Mouse (Mus musculus): Measurements from ENCODE around the gene 4930548H24Rik. TPM values are rescaled to one million over a fixed set of nuclear protein-coding genes. Genes with fewer than 3 reads are reported as not detected.

Gene 4930548H24Rik
- not detected in 2 replicates for polyA plus RNA-seq (2015; fragmentation: Nextera tagmentation; extraction: Ambion mirVana)

GRCm38 (mm10) chr5:31485440-31485839, at the start of gene 4930548H24Rik:
4930548H24Rik (plus strand) TSS chr5:31485740.
- WGBS = 93% methylated on average over 3 of the region's 3 CpGs
- no peaks in the 10 kb centered on the region for H3K9me3 ChIP-seq (ENCODE audit: control insufficient read depth, low read length)
- H3K4me3 ChIP-seq (ENCODE audit: low read length) = no peak within 1 kb of the TSS
- peaks cover 6% of the 10 kb centered on the region for H3K36me3 ChIP-seq (ENCODE audit: control insufficient read depth, insufficient read depth, low read length)
- ATAC-seq (ENCODE audit: low read depth) = no peak
- no peaks in the 10 kb centered on the region for H3K4me1 ChIP-seq (replicated peaks; ENCODE audit: control insufficient read depth, insufficient read depth, low read length)
- no peak within 1 kb of the TSS for H3K4me2 ChIP-seq (ENCODE audit: low read depth, low read length)
- H3K9ac ChIP-seq (ENCODE audit: low read length) = no peak within 1 kb of the TSS
- no peaks in the 10 kb centered on the region for H3K27me3 ChIP-seq (ENCODE audit: control insufficient read depth, insufficient read depth, low read depth, low read length)
- H3K27ac ChIP-seq (ENCODE audit: low read length) = no peak within 1 kb of the TSS

GRCm38 (mm10) chr5:31451336-31451735, 34.2 kb upstream of the 4930548H24Rik start:
- no peak overlapping the region for H3K27ac ChIP-seq (ENCODE audit: low read length)
- 83% methylated on average over 2 of the region's 2 CpGs for WGBS

GRCm38 (mm10) chr5:31451878-31452561, 33.5 kb upstream of the 4930548H24Rik start, which contains the start of gene Zfp512:
Zfp512 (plus strand) TSS chr5:31452431.
- WGBS = 6% methylated on average over 23 of the region's 23 CpGs
- ATAC-seq (ENCODE audit: low read depth) = peak; percentile 100
- Histone ChIP-seq H3K27me3 (ENCODE audit: control insufficient read depth, insufficient read depth, low read depth, low read length) (no peaks in the 10 kb centered on the region), H3K9me3 (ENCODE audit: control insufficient read depth, low read length) (no peaks in the 10 kb centered on the region), H3K27ac (ENCODE audit: low read length) (0 out of 2 replicates have a peak within 1 kb of the TSS, but pooled peaks have one; percentile 17), H3K9ac (ENCODE audit: low read length) (peak within 1 kb of the TSS; percentile 73), H3K36me3 (ENCODE audit: control insufficient read depth, insufficient read depth, low read length) (no peaks in the 10 kb centered on the region), H3K4me2 (ENCODE audit: low read depth, low read length) (peak within 1 kb of the TSS; percentile 72), H3K4me1 (replicated peaks; ENCODE audit: control insufficient read depth, insufficient read depth, low read length) (peaks cover 8% of the 10 kb centered on the region), H3K4me3 (ENCODE audit: low read length) (peak within 1 kb of the TSS; percentile 68)

More at GRCm38 (mm10) chr5:31451336-31451735, 34.2 kb upstream of the 4930548H24Rik start:
- Histone ChIP-seq H3K9me3 (ENCODE audit: control insufficient read depth, low read length) (no peaks in the 10 kb centered on the region), H3K36me3 (ENCODE audit: control insufficient read depth, insufficient read depth, low read length) (no peaks in the 10 kb centered on the region), H3K4me3 (ENCODE audit: low read length) (no peak overlapping the region), H3K27me3 (ENCODE audit: control insufficient read depth, insufficient read depth, low read depth, low read length) (no peaks in the 10 kb centered on the region), H3K9ac (ENCODE audit: low read length) (no peak overlapping the region), H3K4me1 (replicated peaks; ENCODE audit: control insufficient read depth, insufficient read depth, low read length) (peaks cover 8% of the 10 kb centered on the region), H3K4me2 (ENCODE audit: low read depth, low read length) (no peak overlapping the region)
- no peak for ATAC-seq (ENCODE audit: low read depth)

GRCm38 (mm10) chr5:31452562-31452878, 33.0 kb upstream of the 4930548H24Rik start:
- no peaks in the 10 kb centered on the region for H3K36me3 ChIP-seq (ENCODE audit: control insufficient read depth, insufficient read depth, low read length)
- 0 out of 2 replicates have a peak overlapping the region, but pooled peaks have one; percentile 17 for H3K27ac ChIP-seq (ENCODE audit: low read length)
- H3K4me2 ChIP-seq (ENCODE audit: low read depth, low read length) = peak overlapping the region; percentile 72
- H3K27me3 ChIP-seq (ENCODE audit: control insufficient read depth, insufficient read depth, low read depth, low read length) = no peaks in the 10 kb centered on the region
- no peaks in the 10 kb centered on the region for H3K9me3 ChIP-seq (ENCODE audit: control insufficient read depth, low read length)
- ATAC-seq (ENCODE audit: low read depth) = no peak
- peaks cover 8% of the 10 kb centered on the region for H3K4me1 ChIP-seq (replicated peaks; ENCODE audit: control insufficient read depth, insufficient read depth, low read length)
- peak overlapping the region; percentile 68 for H3K4me3 ChIP-seq (ENCODE audit: low read length)
- H3K9ac ChIP-seq (ENCODE audit: low read length) = peak overlapping the region; percentile 68
- 0% methylated on average over 11 of the region's 11 CpGs for WGBS

GRCm38 (mm10) chr5:31452886-31453410, 32.6 kb upstream of the 4930548H24Rik start:
- no peak for ATAC-seq (ENCODE audit: low read depth)
- H3K36me3 ChIP-seq (ENCODE audit: control insufficient read depth, insufficient read depth, low read length) = no peaks in the 10 kb centered on the region
- H3K4me2 ChIP-seq (ENCODE audit: low read depth, low read length) = peak overlapping the region; percentile 72
- H3K4me3 ChIP-seq (ENCODE audit: low read length) = peak overlapping the region; percentile 68
- 11% methylated on average over 7 of the region's 7 CpGs for WGBS
- peaks cover 8% of the 10 kb centered on the region for H3K4me1 ChIP-seq (replicated peaks; ENCODE audit: control insufficient read depth, insufficient read depth, low read length)
- H3K9ac ChIP-seq (ENCODE audit: low read length) = peak overlapping the region; percentile 73
- no peaks in the 10 kb centered on the region for H3K9me3 ChIP-seq (ENCODE audit: control insufficient read depth, low read length)
- no peaks in the 10 kb centered on the region for H3K27me3 ChIP-seq (ENCODE audit: control insufficient read depth, insufficient read depth, low read depth, low read length)
- H3K27ac ChIP-seq (ENCODE audit: low read length) = no peak overlapping the region

GRCm38 (mm10) chr5:31467798-31468197, 17.7 kb upstream of the 4930548H24Rik start:
- H3K27me3 ChIP-seq (ENCODE audit: control insufficient read depth, insufficient read depth, low read depth, low read length) = no peaks in the 10 kb centered on the region
- H3K9ac ChIP-seq (ENCODE audit: low read length) = no peak overlapping the region
- no peak overlapping the region for H3K4me2 ChIP-seq (ENCODE audit: low read depth, low read length)
- peaks cover 27% of the 10 kb centered on the region for H3K36me3 ChIP-seq (ENCODE audit: control insufficient read depth, insufficient read depth, low read length)
- H3K9me3 ChIP-seq (ENCODE audit: control insufficient read depth, low read length) = no peaks in the 10 kb centered on the region
- WGBS = 88% methylated on average over 3 of the region's 3 CpGs
- H3K27ac ChIP-seq (ENCODE audit: low read length) = no peak overlapping the region
- no peak for ATAC-seq (ENCODE audit: low read depth)
- H3K4me3 ChIP-seq (ENCODE audit: low read length) = no peak overlapping the region
- no peaks in the 10 kb centered on the region for H3K4me1 ChIP-seq (replicated peaks; ENCODE audit: control insufficient read depth, insufficient read depth, low read length)

- 87% methylated on average over 6 of the region's 6 CpGs for WGBS
- Histone ChIP-seq H3K36me3 (ENCODE audit: control insufficient read depth, insufficient read depth, low read length) (peaks cover 35% of the 10 kb centered on the region), H3K27me3 (ENCODE audit: control insufficient read depth, insufficient read depth, low read depth, low read length) (no peaks in the 10 kb centered on the region), H3K4me2 (ENCODE audit: low read depth, low read length) (no peak overlapping the region), H3K4me3 (ENCODE audit: low read length) (no peak overlapping the region), H3K9ac (ENCODE audit: low read length) (no peak overlapping the region), H3K9me3 (ENCODE audit: control insufficient read depth, low read length) (no peaks in the 10 kb centered on the region), H3K4me1 (replicated peaks; ENCODE audit: control insufficient read depth, insufficient read depth, low read length) (no peaks in the 10 kb centered on the region), H3K27ac (ENCODE audit: low read length) (no peak overlapping the region)
- ATAC-seq (ENCODE audit: low read depth) = no peak
Observed at GRCm38 (mm10) chr5:31469711-31470110, 15.8 kb upstream of the 4930548H24Rik start.

GRCm38 (mm10) chr5:31470334-31470733, 15.2 kb upstream of the 4930548H24Rik start:
- Histone ChIP-seq H3K36me3 (ENCODE audit: control insufficient read depth, insufficient read depth, low read length) (peaks cover 36% of the 10 kb centered on the region), H3K27me3 (ENCODE audit: control insufficient read depth, insufficient read depth, low read depth, low read length) (no peaks in the 10 kb centered on the region), H3K9ac (ENCODE audit: low read length) (no peak overlapping the region), H3K4me2 (ENCODE audit: low read depth, low read length) (no peak overlapping the region), H3K4me3 (ENCODE audit: low read length) (no peak overlapping the region), H3K9me3 (ENCODE audit: control insufficient read depth, low read length) (no peaks in the 10 kb centered on the region), H3K27ac (ENCODE audit: low read length) (no peak overlapping the region), H3K4me1 (replicated peaks; ENCODE audit: control insufficient read depth, insufficient read depth, low read length) (no peaks in the 10 kb centered on the region)
- no peak for ATAC-seq (ENCODE audit: low read depth)
- WGBS = 68% methylated on average over 7 of the region's 7 CpGs

GRCm38 (mm10) chr5:31480536-31480935, 5.0 kb upstream of the 4930548H24Rik start:
- 79% methylated on average over 4 of the region's 4 CpGs for WGBS

More at GRCm38 (mm10) chr5:31480536-31480935, 5.0 kb upstream of the 4930548H24Rik start:
- no peak for ATAC-seq (ENCODE audit: low read depth)
- no peak overlapping the region for H3K9ac ChIP-seq (ENCODE audit: low read length)
- no peaks in the 10 kb centered on the region for H3K9me3 ChIP-seq (ENCODE audit: control insufficient read depth, low read length)
- H3K4me2 ChIP-seq (ENCODE audit: low read depth, low read length) = no peak overlapping the region
- H3K4me3 ChIP-seq (ENCODE audit: low read length) = no peak overlapping the region
- no peaks in the 10 kb centered on the region for H3K4me1 ChIP-seq (replicated peaks; ENCODE audit: control insufficient read depth, insufficient read depth, low read length)
- H3K27me3 ChIP-seq (ENCODE audit: control insufficient read depth, insufficient read depth, low read depth, low read length) = no peaks in the 10 kb centered on the region
- H3K27ac ChIP-seq (ENCODE audit: low read length) = no peak overlapping the region
- H3K36me3 ChIP-seq (ENCODE audit: control insufficient read depth, insufficient read depth, low read length) = peaks cover 24% of the 10 kb centered on the region

Measured in lung, embryonic 16.5 days (tissue).